Mouse (Mus musculus): Measurements from ENCODE around the gene Sppl3.
A peak's percentile ranks its signal among the peaks of the same experiment; 100 is the strongest.

DNA sequence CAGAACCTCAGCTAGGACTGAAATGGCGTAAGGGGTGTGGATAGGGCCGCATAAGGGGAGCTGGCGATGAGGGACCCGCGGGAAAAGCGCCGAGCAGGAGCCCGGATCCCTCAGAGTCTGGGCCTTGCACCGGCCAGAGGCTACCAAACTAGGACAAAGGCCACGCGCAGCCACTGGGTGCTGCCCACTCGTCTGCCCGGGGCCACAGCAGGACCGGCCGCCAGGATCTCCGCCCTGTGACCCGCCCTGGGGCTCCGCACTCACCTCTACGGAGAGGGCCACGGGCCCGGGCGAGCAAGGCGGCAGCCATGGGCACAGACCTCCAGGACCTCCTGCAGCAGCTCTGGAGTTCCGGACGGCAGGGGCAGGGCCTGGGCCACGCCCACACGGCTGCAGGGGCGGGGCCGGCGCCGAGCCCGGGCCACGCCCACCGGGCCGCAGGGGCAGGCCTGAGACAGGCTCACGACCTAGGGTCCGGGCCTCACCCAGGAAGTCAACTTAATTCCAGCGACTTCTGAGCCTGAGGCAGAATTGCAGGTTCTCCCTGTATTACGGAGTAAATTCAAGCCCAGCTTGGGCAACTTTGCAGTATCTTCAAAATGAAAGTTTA is 108.1 kb downstream of the Sppl3 start, which contains the start of gene Acads:
- TF ChIP-seq MYC (IDR thresholded peaks at IDR 0.05; ENCODE audit: low read depth, low read length) = no peak
- TF ChIP-seq SMC3 (IDR thresholded peaks at IDR 0.05; ENCODE audit: low read depth, low read length) = no peak
- peak; percentile 83 for TF ChIP-seq POLR2A (IDR thresholded peaks at IDR 0.05; ENCODE audit: low read depth, low read length)
- peak; percentile 54; the same call in 1 of the 2 replicates for TF ChIP-seq TBP (conservative IDR thresholded peaks at IDR 0.05; ENCODE audit: low read depth, low read length)
- no peak for TF ChIP-seq RCOR1 (conservative IDR thresholded peaks at IDR 0.05; ENCODE audit: low read depth, low read length)
- 0 out of 2 replicates have a peak, but pooled peaks have one; percentile 19 for TF ChIP-seq MAX (IDR thresholded peaks at IDR 0.05; ENCODE audit: low read length)
- no peak for TF ChIP-seq CHD2 (IDR thresholded peaks at IDR 0.05; ENCODE audit: low read length)

Data from CH12.LX (cell line).